Mouse (Mus musculus) myocyte (in vitro differentiated cells): Measurements from ENCODE around the gene Nop58. TPM values are rescaled to one million over a fixed set of nuclear protein-coding genes. Genes with fewer than 3 reads are reported as not detected.

Experiments used
- H3K27me3 ChIP-seq: one replicate; pipeline ENCODE4 v1.6.1; 2011; ENCODE audit not compliant: control insufficient read depth, insufficient read depth, insufficient read length
- H3K36me3 ChIP-seq: one replicate; pipeline ENCODE4 v1.6.1; 2011; ENCODE audit not compliant: control insufficient read depth, insufficient read depth
- H3K4me2 ChIP-seq: one replicate; pipeline ENCODE4 v1.6.1; 2011; ENCODE audit warnings: low read depth, control low read depth
- H3K4me3 ChIP-seq: one replicate; pipeline ENCODE4 v1.5.1; 2011; ENCODE audit warnings: mild to moderate bottlenecking, control low read depth, moderate library complexity
- H3K79me2 ChIP-seq: one replicate; pipeline ENCODE4 v1.6.1; 2011; ENCODE audit not compliant: control insufficient read depth, insufficient read depth
- H3ac ChIP-seq: one replicate; pipeline ENCODE4 v1.6.1; 2011; ENCODE audit not compliant: control insufficient read depth, insufficient read length
- CEBPB ChIP-seq: IDR thresholded peaks from 2 replicates; pipeline ENCODE4 v1.6.1; 2011; ENCODE audit warnings: mild to moderate bottlenecking, moderate library complexity; ENCODE audit not compliant: poor library complexity, insufficient read depth, severe bottlenecking
- E2F4 ChIP-seq: IDR thresholded peaks from one replicate; pipeline ENCODE4 v1.6.1; 2011; ENCODE audit warnings: mild to moderate bottlenecking, control low read depth, moderate library complexity; ENCODE audit not compliant: insufficient read depth
- MAX ChIP-seq: IDR thresholded peaks from one replicate; pipeline ENCODE4 v1.6.1; 2011; ENCODE audit warnings: low read depth, mild to moderate bottlenecking, control low read depth
- MYOD1 ChIP-seq, 3 experiments: IDR thresholded peaks; one replicate each; pipeline ENCODE4 v1.6.1; 2011; ENCODE audit warnings: control low read depth in 2 of 3, low read depth in 2 of 3, mild to moderate bottlenecking in 2 of 3, moderate library complexity in 1 of 3; ENCODE audit not compliant: insufficient read length in 2 of 3, control insufficient read depth in 1 of 3
- MYOG ChIP-seq, 3 experiments: IDR thresholded peaks; one replicate each; pipeline ENCODE4 v1.6.1; 2011; ENCODE audit warnings: control low read depth in 2 of 3, low read depth in 2 of 3, mild to moderate bottlenecking in 2 of 3; ENCODE audit not compliant: insufficient read length in 2 of 3, control insufficient read depth in 1 of 3, insufficient read depth in 1 of 3
- POLR2A ChIP-seq: IDR thresholded peaks from one replicate; pipeline ENCODE4 v1.6.1; 2011; ENCODE audit warnings: low read depth, mild to moderate bottlenecking, control low read depth, moderate library complexity; ENCODE audit not compliant: insufficient read length
- POLR2AphosphoS2 ChIP-seq: IDR thresholded peaks from one replicate; pipeline ENCODE4 v1.6.1; 2011; ENCODE audit warnings: low read depth, control low read depth; ENCODE audit not compliant: insufficient read length
- REST ChIP-seq: IDR thresholded peaks from one replicate; pipeline ENCODE4 v1.6.1; 2011; ENCODE audit warnings: mild to moderate bottlenecking, control low read depth, moderate library complexity; ENCODE audit not compliant: insufficient read depth, insufficient read length
- SRF ChIP-seq: IDR thresholded peaks from one replicate; pipeline ENCODE4 v1.6.1; 2011; ENCODE audit warnings: low read depth; ENCODE audit not compliant: control insufficient read depth, insufficient read length
- TCF12 ChIP-seq: IDR thresholded peaks from one replicate; pipeline ENCODE4 v1.6.1; 2011; ENCODE audit warnings: mild to moderate bottlenecking, control low read depth; ENCODE audit not compliant: poor library complexity, insufficient read depth, severe bottlenecking
- TCF3 ChIP-seq: IDR thresholded peaks from one replicate; pipeline ENCODE4 v1.6.1; 2011; ENCODE audit warnings: low read depth, control low read depth; ENCODE audit not compliant: insufficient read length
- USF1 ChIP-seq: IDR thresholded peaks from one replicate; pipeline ENCODE4 v1.6.1; 2011; ENCODE audit warnings: low read depth, mild to moderate bottlenecking, control low read depth, moderate library complexity
- polyA plus RNA-seq: library from polyadenylated mRNA; unstranded; fragments of >200 nt; fragmentation: generic; extraction: Trizol; gene quantifications from one replicate; pipeline ENCODE4 v1.2.1, GENCODE M21; 2012; ENCODE audit warnings: missing spikeins

The Nop58 gene
- polyA plus RNA-seq, 1 experiment, result 56.9 TPM

GRCm38 (mm10) chr1:59669962-59670630 is 14.7 kb upstream of the Nop58 start:
- Histone ChIP-seq H3K36me3 (no peaks in the 10 kb centered on the region), H3K27me3 (no peaks in the 10 kb centered on the region), H3K4me2 (peak overlapping the region; percentile 90), H3ac (peak overlapping the region; percentile 44), H3K4me3 (peak overlapping the region; percentile 93), H3K79me2 (peaks cover 71% of the 10 kb centered on the region)
- TF ChIP-seq CEBPB (no peak), REST (no peak), MYOD1 (IDR thresholded peaks at IDR 0.05; ENCODE audit: control insufficient read depth in 1 of 3, insufficient read length in 2 of 3, low read depth in 2 of 3) (no peak), POLR2AphosphoS2 (no peak), TCF3 (no peak), MYOG (IDR thresholded peaks at IDR 0.05; ENCODE audit: control insufficient read depth in 1 of 3, insufficient read depth in 1 of 3, insufficient read length in 2 of 3, low read depth in 2 of 3) (no peak)

- peak within 1 kb of the TSS; percentile 90 for H3K4me2 ChIP-seq
- H3K36me3 ChIP-seq, result no peaks in the 10 kb centered on the region
- peak within 1 kb of the TSS; percentile 93 for H3K4me3 ChIP-seq
- H3K79me2 ChIP-seq, result peaks cover 65% of the 10 kb centered on the region
- peak within 1 kb of the TSS; percentile 44 for H3ac ChIP-seq
- H3K27me3 ChIP-seq, result no peaks in the 10 kb centered on the region
- TF ChIP-seq TCF12 (no peak), POLR2AphosphoS2 (peak; percentile 80), E2F4 (peak; percentile 68), CEBPB (peak; percentile 65; the same call in 1 of the 2 replicates), POLR2A (peak; percentile 78)
These were observed 14.1 kb upstream of the Nop58 start, which contains the start of gene Sumo1 for GRCm38 (mm10) chr1:59670641-59671168. TSS of gene Sumo1 (minus strand) at chr1:59670834.

GRCm38 (mm10) chr1:59673661-59674060 is 11.1 kb upstream of the Nop58 start:
- TF ChIP-seq TCF3 (no peak), USF1 (no peak), MYOD1 (IDR thresholded peaks at IDR 0.05; ENCODE audit: control insufficient read depth in 1 of 3, insufficient read length in 2 of 3, low read depth in 2 of 3) (no peak), SRF (no peak), E2F4 (no peak), REST (no peak), MAX (no peak), POLR2AphosphoS2 (no peak), CEBPB (no peak), POLR2A (no peak), MYOG (IDR thresholded peaks at IDR 0.05; ENCODE audit: control insufficient read depth in 1 of 3, insufficient read depth in 1 of 3, insufficient read length in 2 of 3, low read depth in 2 of 3) (no peak), TCF12 (no peak)
- Histone ChIP-seq H3K79me2 (peaks cover 36% of the 10 kb centered on the region), H3K4me3 (no peak overlapping the region), H3K27me3 (no peaks in the 10 kb centered on the region), H3ac (no peak overlapping the region), H3K4me2 (no peak overlapping the region), H3K36me3 (no peaks in the 10 kb centered on the region)

GRCm38 (mm10) chr1:59683926-59684818 is 599 bp upstream of the Nop58 start:
- TF ChIP-seq MYOG (IDR thresholded peaks at IDR 0.05; ENCODE audit: control insufficient read depth in 1 of 3, insufficient read depth in 1 of 3, insufficient read length in 2 of 3, low read depth in 2 of 3), result no peak
- no peak for TF ChIP-seq SRF
- no peak for TF ChIP-seq TCF3
- H3K36me3 ChIP-seq, result no peaks in the 10 kb centered on the region
- no peaks in the 10 kb centered on the region for H3K27me3 ChIP-seq
- peaks cover 44% of the 10 kb centered on the region for H3K79me2 ChIP-seq
- H3K4me3 ChIP-seq, result peak overlapping the region; percentile 94
- peak overlapping the region; percentile 98 for H3K4me2 ChIP-seq
- peak overlapping the region; percentile 18 for H3ac ChIP-seq

GRCm38 (mm10) chr1:59687493-59687892 is 2.7 kb downstream of the Nop58 start:
- Histone ChIP-seq H3K4me3 (peak overlapping the region; percentile 94), H3K4me2 (peak overlapping the region; percentile 90)

More at GRCm38 (mm10) chr1:59687493-59687892, 2.7 kb downstream of the Nop58 start:
- Histone ChIP-seq H3K79me2 (peaks cover 77% of the 10 kb centered on the region), H3K27me3 (no peaks in the 10 kb centered on the region), H3K36me3 (peaks cover 25% of the 10 kb centered on the region), H3ac (no peak overlapping the region)
- TF ChIP-seq MYOD1 (IDR thresholded peaks at IDR 0.05; ENCODE audit: control insufficient read depth in 1 of 3, insufficient read length in 2 of 3, low read depth in 2 of 3), result no peak
- no peak for TF ChIP-seq REST
- no peak for TF ChIP-seq POLR2AphosphoS2
- no peak for TF ChIP-seq SRF
- TF ChIP-seq MAX, result no peak
- TF ChIP-seq MYOG (IDR thresholded peaks at IDR 0.05; ENCODE audit: control insufficient read depth in 1 of 3, insufficient read depth in 1 of 3, insufficient read length in 2 of 3, low read depth in 2 of 3), result no peak
- no peak for TF ChIP-seq E2F4
- no peak for TF ChIP-seq CEBPB
